Mouse (Mus musculus) midbrain, embryonic 12.5 days (tissue): Measurements from ENCODE around the gene Elmo3. TPM values are rescaled to one million over a fixed set of nuclear protein-coding genes. Genes with fewer than 3 reads are reported as not detected.
"Not testable (repeated sequence)": the region's sequence is repeated elsewhere in the genome, so short reads cannot be mapped to it uniquely, and the experiment has no call there.

Source experiments
- ATAC-seq: fragments of 200-750 bp; cut with Nextera tagmentation; 2 replicates; pipeline ENCODE4 v1.8.0; 2017; ENCODE audit warnings: low read depth, moderate TSS enrichment, moderate library complexity; ENCODE audit not compliant: low FRiP score
- H3K27ac ChIP-seq: fragments of 300-500 bp; sonication (generic); replicated peaks from 2 replicates; pipeline ENCODE4 v1.5.1; 2016; ENCODE audit warnings: mild to moderate bottlenecking
- H3K27me3 ChIP-seq: fragments of 300-500 bp; sonication (generic); 2 replicates; pipeline ENCODE4 v1.6.1; 2016; ENCODE audit warnings: mild to moderate bottlenecking
- H3K36me3 ChIP-seq: fragments of 300-500 bp; sonication (generic); 2 replicates; pipeline ENCODE4 v1.6.1; 2016
- H3K4me1 ChIP-seq: fragments of 300-500 bp; sonication (generic); 2 replicates; pipeline ENCODE4 v1.6.1; 2016
- H3K4me2 ChIP-seq: fragments of 300-500 bp; sonication (generic); replicated peaks from 2 replicates; pipeline ENCODE4 v1.6.1; 2016; ENCODE audit warnings: mild to moderate bottlenecking, moderate library complexity
- H3K4me3 ChIP-seq: fragments of 300-500 bp; sonication (generic); 2 replicates; pipeline ENCODE4 v1.5.1; 2016; ENCODE audit warnings: mild to moderate bottlenecking
- H3K9ac ChIP-seq: fragments of 300-500 bp; sonication (generic); replicated peaks from 2 replicates; pipeline ENCODE4 v1.6.1; 2016; ENCODE audit warnings: mild to moderate bottlenecking, moderate library complexity
- H3K9me3 ChIP-seq: fragments of 300-500 bp; sonication (generic); 2 replicates; pipeline ENCODE4 v1.6.1; 2016; ENCODE audit warnings: mild to moderate bottlenecking
- WGBS: fragments of 180-500 bp; shearing (Covaris S2); methylation state at CpG from one replicate; pipeline ENCODE4 v1.1.7; 2016; 5-methylcytosine and 5-hydroxymethylcytosine counted together
- polyA plus RNA-seq: library from polyadenylated mRNA; unstranded; fragments of >200 nt; fragmentation: Nextera tagmentation; extraction: Ambion mirVana; gene quantifications from 2 replicates; pipeline ENCODE4 v1.2.1, GENCODE M21; 2016

Elmo3 gene
- polyA plus RNA-seq, 1 experiment from 2014 or later, result 1.7 TPM

GRCm38 (mm10) chr8:105281821-105282220, 23.6 kb upstream of the Elmo3 start:
- peaks cover 48% of the 10 kb centered on the region for H3K27me3 ChIP-seq
- H3K9me3 ChIP-seq, result no peaks in the 10 kb centered on the region
- no peak overlapping the region for H3K27ac ChIP-seq
- peaks cover 43% of the 10 kb centered on the region for H3K36me3 ChIP-seq
- no peak overlapping the region for H3K4me3 ChIP-seq
- no peak for ATAC-seq
- peaks cover 18% of the 10 kb centered on the region for H3K4me1 ChIP-seq
- H3K9ac ChIP-seq, result no peak overlapping the region
- 94% methylated on average over 12 of the region's 12 CpGs for WGBS
- H3K4me2 ChIP-seq, result no peak overlapping the region

- Histone ChIP-seq H3K4me2 (no peak overlapping the region), H3K9ac (no peak overlapping the region), H3K27me3 (peaks cover 44% of the 10 kb centered on the region), H3K36me3 (peaks cover 43% of the 10 kb centered on the region), H3K9me3 (no peaks in the 10 kb centered on the region), H3K27ac (no peak overlapping the region), H3K4me3 (no peak overlapping the region), H3K4me1 (peaks cover 19% of the 10 kb centered on the region)
- WGBS, result 92% methylated on average over 4 of the region's 4 CpGs
- ATAC-seq, result no peak
Measured at GRCm38 (mm10) chr8:105282239-105282638, 23.2 kb upstream of the Elmo3 start.

GRCm38 (mm10) chr8:105283074-105283473, 22.3 kb upstream of the Elmo3 start:
- peaks cover 43% of the 10 kb centered on the region for H3K36me3 ChIP-seq
- H3K4me3 ChIP-seq, result no peak overlapping the region
- ATAC-seq, result peak; percentile 39
- H3K9me3 ChIP-seq, result no peaks in the 10 kb centered on the region
- H3K4me1 ChIP-seq, result peaks cover 28% of the 10 kb centered on the region
- no peak overlapping the region for H3K9ac ChIP-seq
- WGBS, result 22% methylated on average over 23 of the region's 23 CpGs
- H3K27me3 ChIP-seq, result peaks cover 36% of the 10 kb centered on the region
- H3K27ac ChIP-seq, result no peak overlapping the region
- no peak overlapping the region for H3K4me2 ChIP-seq

GRCm38 (mm10) chr8:105285514-105285913, 19.9 kb upstream of the Elmo3 start:
- H3K9ac ChIP-seq, result no peak overlapping the region
- 52% methylated on average over 12 of the region's 12 CpGs for WGBS
- peaks cover 37% of the 10 kb centered on the region for H3K36me3 ChIP-seq
- ATAC-seq, result no peak
- H3K9me3 ChIP-seq, result no peaks in the 10 kb centered on the region
- H3K27me3 ChIP-seq, result peaks cover 21% of the 10 kb centered on the region
- H3K4me3 ChIP-seq, result no peak overlapping the region
- H3K4me2 ChIP-seq, result no peak overlapping the region
- no peak overlapping the region for H3K27ac ChIP-seq
- peaks cover 38% of the 10 kb centered on the region for H3K4me1 ChIP-seq

- H3K27me3 ChIP-seq, result peaks cover 19% of the 10 kb centered on the region
- H3K4me2 ChIP-seq, result peak overlapping the region; percentile 80
- no peaks in the 10 kb centered on the region for H3K9me3 ChIP-seq
- H3K4me3 ChIP-seq, result 0 out of 2 replicates have a peak overlapping the region, but pooled peaks have one; percentile 2
- H3K36me3 ChIP-seq, result peaks cover 27% of the 10 kb centered on the region
- no peak overlapping the region for H3K27ac ChIP-seq
- WGBS, result 94% methylated on average over 4 of the region's 4 CpGs
- H3K9ac ChIP-seq, result no peak overlapping the region
- peaks cover 42% of the 10 kb centered on the region for H3K4me1 ChIP-seq
- ATAC-seq, result no peak
Measured at GRCm38 (mm10) chr8:105286907-105287306, 18.5 kb upstream of the Elmo3 start.

GRCm38 (mm10) chr8:105288231-105288630, 17.2 kb upstream of the Elmo3 start:
- Histone ChIP-seq H3K9me3 (no peaks in the 10 kb centered on the region), H3K27me3 (peaks cover 28% of the 10 kb centered on the region), H3K4me2 (peak overlapping the region; percentile 80), H3K27ac (peak overlapping the region; percentile 90; the same call in 1 of the 2 replicates), H3K4me1 (peaks cover 42% of the 10 kb centered on the region), H3K36me3 (peaks cover 14% of the 10 kb centered on the region), H3K4me3 (peak overlapping the region; percentile 55), H3K9ac (peak overlapping the region; percentile 34; the same call in 1 of the 2 replicates)
- 91% methylated on average over 5 of the region's 5 CpGs for WGBS
- no peak for ATAC-seq

GRCm38 (mm10) chr8:105288958-105289732, 16.3 kb upstream of the Elmo3 start:
- Histone ChIP-seq H3K4me3 (peak overlapping the region; percentile 55), H3K36me3 (peaks cover 10% of the 10 kb centered on the region), H3K27me3 (peaks cover 30% of the 10 kb centered on the region), H3K9ac (peak overlapping the region; percentile 37), H3K4me1 (peaks cover 42% of the 10 kb centered on the region), H3K9me3 (no peaks in the 10 kb centered on the region), H3K27ac (peak overlapping the region; percentile 90), H3K4me2 (peak overlapping the region; percentile 80)
- under 1% methylated on average over 53 of the region's 53 CpGs for WGBS
- ATAC-seq, result peak; percentile 94

- peaks cover 6% of the 10 kb centered on the region for H3K36me3 ChIP-seq
- peak; percentile 19 for ATAC-seq
- peak within 1 kb of the TSS; percentile 37 for H3K9ac ChIP-seq
- peak within 1 kb of the TSS; percentile 80 for H3K4me2 ChIP-seq
- H3K9me3 ChIP-seq, result no peaks in the 10 kb centered on the region
- peak within 1 kb of the TSS; percentile 90 for H3K27ac ChIP-seq
- peaks cover 42% of the 10 kb centered on the region for H3K4me1 ChIP-seq
- 2% methylated on average over 43 of the region's 43 CpGs for WGBS
- peaks cover 32% of the 10 kb centered on the region for H3K27me3 ChIP-seq
- peak within 1 kb of the TSS; percentile 55 for H3K4me3 ChIP-seq
Measured at GRCm38 (mm10) chr8:105289805-105290460, 15.5 kb upstream of the Elmo3 start, which contains the start of gene 4931428F04Rik. Gene 4931428F04Rik, minus strand, starts transcription at chr8:105289864.

- 6% methylated on average over 31 of the region's 31 CpGs for WGBS
- H3K4me1 ChIP-seq, result peaks cover 42% of the 10 kb centered on the region
- no peak for ATAC-seq
Measured at GRCm38 (mm10) chr8:105290554-105291314, 14.7 kb upstream of the Elmo3 start.

GRCm38 (mm10) chr8:105291364-105291763, 14.0 kb upstream of the Elmo3 start:
- peaks cover 39% of the 10 kb centered on the region for H3K4me1 ChIP-seq
- H3K4me3 ChIP-seq, ATAC-seq, H3K9me3 ChIP-seq, H3K4me2 ChIP-seq, H3K27ac ChIP-seq, H3K36me3 ChIP-seq, H3K9ac ChIP-seq: not testable (repeated sequence)
- WGBS, result 89% methylated on average over 8 of the region's 8 CpGs
- peaks cover 32% of the 10 kb centered on the region for H3K27me3 ChIP-seq

More at GRCm38 (mm10) chr8:105290554-105291314, 14.7 kb upstream of the Elmo3 start:
- Histone ChIP-seq H3K4me2 (peak overlapping the region; percentile 80), H3K4me3 (peak overlapping the region; percentile 55), H3K9me3 (no peaks in the 10 kb centered on the region), H3K9ac (peak overlapping the region; percentile 37; the same call in 1 of the 2 replicates), H3K27ac (no peak overlapping the region), H3K36me3 (no peaks in the 10 kb centered on the region), H3K27me3 (peaks cover 32% of the 10 kb centered on the region)

GRCm38 (mm10) chr8:105291802-105292201, 13.6 kb upstream of the Elmo3 start:
- H3K9me3 ChIP-seq, ATAC-seq, H3K4me3 ChIP-seq, H3K9ac ChIP-seq, H3K4me2 ChIP-seq, H3K36me3 ChIP-seq, H3K27ac ChIP-seq: not testable (repeated sequence)
- Histone ChIP-seq H3K27me3 (peaks cover 32% of the 10 kb centered on the region), H3K4me1 (peaks cover 37% of the 10 kb centered on the region)
- 65% methylated on average over 3 of the region's 3 CpGs for WGBS
